Mouse (Mus musculus) thymus, adult 2 months (tissue): ENCODE measurements around the gene Zbtb1.

Experiments
- CTCF ChIP-seq: fragments of 200-500 bp; IDR thresholded peaks from 2 replicates; pipeline ENCODE4 v1.5.1; 2012; ENCODE audit warnings: mild to moderate bottlenecking, control low read depth, low read length, moderate library complexity, borderline replicate concordance; ENCODE audit not compliant: control insufficient read depth, poor library complexity, insufficient read depth; ENCODE audit errors: extremely low read depth
- POLR2A ChIP-seq: fragments of 200-500 bp; IDR thresholded peaks from 2 replicates; pipeline ENCODE4 v1.6.1; 2012; ENCODE audit warnings: mild to moderate bottlenecking, low read length, control low read depth, moderate library complexity; ENCODE audit not compliant: control insufficient read depth, poor library complexity, insufficient read depth; ENCODE audit errors: extremely low read depth

GRCm38 (mm10) chr12:76368201-76368789 is 1.8 kb upstream of the Zbtb1 start:
- TF ChIP-seq CTCF (no peak), POLR2A (no peak)
